Mouse (Mus musculus) hindbrain, embryonic 15.5 days (tissue): ENCODE data around the gene Klhl33. TPM values are rescaled to one million over a fixed set of nuclear protein-coding genes. Genes with fewer than 3 reads are reported as not detected.
A peak's percentile ranks its signal among the peaks of the same experiment; 100 is the strongest.
"Not testable (repeated sequence)": the region's sequence is repeated elsewhere in the genome, so short reads cannot be mapped to it uniquely, and the experiment has no call there.

Experiments used
- ATAC-seq: fragments of 200-750 bp; cut with Nextera tagmentation; 2 replicates; pipeline ENCODE4 v1.8.0; 2017; ENCODE audit warnings: low read depth, moderate number of reproducible peaks, moderate TSS enrichment; ENCODE audit not compliant: low FRiP score
- H3K27ac ChIP-seq: fragments of 300-500 bp; sonication (generic); replicated peaks from 2 replicates; pipeline ENCODE4 v1.5.1; 2015; ENCODE audit warnings: mild to moderate bottlenecking, inconsistent platforms
- H3K27me3 ChIP-seq: fragments of 300-500 bp; sonication (generic); 2 replicates; pipeline ENCODE4 v1.6.1; 2015; ENCODE audit warnings: control low read depth, inconsistent platforms
- H3K36me3 ChIP-seq: fragments of 300-500 bp; sonication (generic); 2 replicates; pipeline ENCODE4 v1.6.1; 2015; ENCODE audit warnings: control low read depth, inconsistent platforms
- H3K4me1 ChIP-seq: fragments of 300-500 bp; sonication (generic); replicated peaks from 2 replicates; pipeline ENCODE4 v1.6.1; 2015; ENCODE audit warnings: control low read depth, inconsistent platforms
- H3K4me2 ChIP-seq: fragments of 300-500 bp; sonication (generic); 2 replicates; pipeline ENCODE4 v1.6.1; 2015; ENCODE audit warnings: moderate library complexity, mild to moderate bottlenecking, inconsistent platforms
- H3K4me3 ChIP-seq: fragments of 300-500 bp; sonication (generic); 2 replicates; pipeline ENCODE4 v1.5.1; 2015; ENCODE audit warnings: mild to moderate bottlenecking, inconsistent platforms
- H3K9ac ChIP-seq: fragments of 300-500 bp; sonication (generic); 2 replicates; pipeline ENCODE4 v1.6.1; 2015; ENCODE audit warnings: inconsistent platforms
- H3K9me3 ChIP-seq: fragments of 300-500 bp; sonication (generic); 2 replicates; pipeline ENCODE4 v1.6.1; 2016; ENCODE audit warnings: control low read depth, inconsistent platforms
- WGBS: fragments of 180-500 bp; shearing (Covaris S2); methylation state at CpG from one replicate; pipeline ENCODE4 v1.1.7; 2015; 5-methylcytosine and 5-hydroxymethylcytosine counted together
- polyA plus RNA-seq: library from polyadenylated mRNA; unstranded; fragments of >200 nt; fragmentation: Nextera tagmentation; extraction: Ambion mirVana; gene quantifications from 2 replicates; pipeline ENCODE4 v1.2.1, GENCODE M21; 2015

Klhl33 gene
- polyA plus RNA-seq, 1 experiment from 2014 or later = 3.3 TPM

DNA sequence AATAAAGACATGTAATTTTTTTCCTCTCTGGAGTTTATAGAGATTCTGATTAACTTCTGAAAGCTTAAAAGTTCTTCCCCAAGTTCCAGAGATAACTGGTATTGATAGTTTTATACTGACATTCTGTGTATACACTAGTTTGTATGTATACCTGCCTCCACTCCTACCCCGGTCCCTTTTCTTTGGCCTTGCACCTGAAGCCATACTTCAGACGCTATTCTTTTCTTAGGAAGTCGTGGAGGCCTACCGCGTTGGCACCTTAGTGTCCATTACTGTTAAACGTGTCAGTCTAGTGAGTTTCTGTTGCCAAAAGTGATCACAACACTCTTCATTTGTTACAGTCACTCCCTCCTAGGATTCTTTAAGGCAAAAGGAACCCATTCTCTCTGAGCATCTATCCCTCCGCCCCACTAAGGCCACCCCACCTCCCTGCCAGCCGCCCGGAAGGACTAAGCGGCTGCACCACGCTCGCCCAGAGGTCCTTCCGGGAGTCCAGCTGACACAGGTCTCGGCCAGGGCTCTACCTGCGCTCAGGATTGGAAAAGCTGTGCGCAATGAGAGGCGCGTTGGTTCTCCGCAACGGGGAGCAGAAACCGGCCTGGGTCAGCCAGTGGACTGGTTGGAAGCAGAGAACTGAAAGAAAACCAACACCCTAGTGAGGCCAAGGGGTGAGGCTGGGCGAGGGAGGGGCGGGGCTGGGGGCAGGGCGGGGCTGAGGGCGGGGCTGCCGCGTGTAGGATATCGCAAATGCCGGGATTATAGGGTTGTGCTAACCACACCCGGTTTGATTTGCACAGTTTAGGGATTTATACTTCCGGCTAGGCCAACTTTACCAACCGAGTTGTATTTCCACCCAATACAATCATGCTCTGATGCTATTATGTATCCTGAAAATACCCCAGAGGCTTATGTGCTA is 27.2 kb downstream of the Klhl33 start, which contains the start of gene Tep1:
Gene Tep1 (minus strand): TSS at position 672 of the 916 bp plus-strand sequence.
- peak; percentile 95 for ATAC-seq
- H3K27me3 ChIP-seq = no peaks in the 10 kb centered on the region
- H3K9ac ChIP-seq = peak within 1 kb of the TSS; percentile 52
- 7% methylated on average over 32 of the region's 32 CpGs for WGBS
- H3K4me1 ChIP-seq = 0 out of 2 replicates have a peak, but pooled peaks cover 5% of the 10 kb centered on the region
- peak within 1 kb of the TSS; percentile 77 for H3K27ac ChIP-seq
- peak within 1 kb of the TSS; percentile 54 for H3K4me3 ChIP-seq
- H3K4me2 ChIP-seq = peak within 1 kb of the TSS; percentile 69
- H3K36me3 ChIP-seq = no peaks in the 10 kb centered on the region
- H3K9me3 ChIP-seq = no peaks in the 10 kb centered on the region

DNA sequence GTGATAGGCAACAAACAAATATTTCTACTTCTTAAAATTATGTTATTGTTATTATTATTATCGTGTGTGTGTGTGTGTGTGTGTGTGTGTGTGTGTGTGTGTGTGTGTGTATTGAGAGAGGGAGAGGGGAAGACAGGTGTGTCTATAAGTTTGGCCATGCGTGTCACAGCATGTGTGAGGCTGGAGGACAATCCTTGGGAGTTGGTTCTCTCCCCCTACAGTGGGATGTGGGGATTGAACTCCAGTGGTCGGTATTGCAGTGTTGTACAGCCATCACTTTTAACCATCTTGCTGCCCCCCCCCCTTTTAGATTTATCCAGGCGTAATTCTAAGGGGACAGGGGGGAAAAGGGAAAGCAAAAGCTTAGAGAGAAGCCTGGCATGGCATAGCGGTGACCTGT is 28.7 kb downstream of the Klhl33 start:
- 94% methylated on average over 5 of the region's 5 CpGs for WGBS
- no peaks in the 10 kb centered on the region for H3K9me3 ChIP-seq

DNA sequence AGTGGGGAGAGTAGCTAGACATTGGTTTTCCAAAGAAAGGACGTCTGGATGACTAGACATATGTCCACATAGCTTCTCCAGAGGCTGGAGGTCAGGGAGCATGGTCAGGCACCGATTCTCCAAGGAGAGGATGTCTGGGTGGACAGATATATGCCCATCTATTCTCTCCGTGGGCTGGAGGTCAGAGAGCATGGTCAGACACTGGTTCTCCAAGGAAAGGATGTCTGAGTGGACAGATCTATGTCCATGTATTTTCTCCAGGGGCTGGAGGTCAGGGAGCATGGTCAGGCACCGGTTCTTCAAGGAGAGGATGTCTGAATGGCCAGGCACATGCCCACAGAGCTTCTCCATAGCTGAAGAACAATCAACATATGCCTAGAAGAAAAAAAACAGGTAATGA is 29.1 kb downstream of the Klhl33 start:
- Histone ChIP-seq H3K4me2 (no peak overlapping the region), H3K27ac (no peak overlapping the region), H3K9me3 (no peaks in the 10 kb centered on the region), H3K4me1 (0 out of 2 replicates have a peak, but pooled peaks cover 5% of the 10 kb centered on the region), H3K9ac (no peak overlapping the region), H3K4me3 (no peak overlapping the region), H3K27me3 (no peaks in the 10 kb centered on the region), H3K36me3 (no peaks in the 10 kb centered on the region)
- WGBS = 83% methylated on average over 4 of the region's 4 CpGs
- no peak for ATAC-seq

More for the DNA sequence above, 28.7 kb downstream of the Klhl33 start:
- Histone ChIP-seq H3K27me3 (no peaks in the 10 kb centered on the region), H3K4me1 (0 out of 2 replicates have a peak, but pooled peaks cover 5% of the 10 kb centered on the region), H3K9ac (no peak overlapping the region), H3K36me3 (no peaks in the 10 kb centered on the region), H3K4me2 (no peak overlapping the region), H3K4me3 (no peak overlapping the region), H3K27ac (no peak overlapping the region)
- no peak for ATAC-seq

DNA sequence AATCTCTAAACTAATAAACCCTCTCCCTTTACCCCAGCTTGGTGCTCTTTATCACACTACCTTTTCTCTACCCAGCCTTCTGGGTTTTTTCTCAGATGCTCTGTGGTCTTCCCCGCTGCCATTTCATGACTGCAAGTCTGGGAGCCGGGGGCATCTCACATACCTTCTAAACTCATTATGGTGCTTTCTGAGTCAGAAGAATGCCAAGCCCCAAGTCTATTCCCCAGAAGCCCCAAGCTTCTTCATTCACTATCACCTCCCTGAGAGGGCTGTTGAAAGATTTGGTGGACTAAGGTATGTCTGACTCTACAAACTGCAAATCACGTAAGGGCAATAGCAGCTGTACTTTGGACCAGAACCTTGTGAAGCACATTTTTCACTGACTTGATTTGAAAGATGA is 30.3 kb downstream of the Klhl33 start:
- Histone ChIP-seq H3K9ac (no peak overlapping the region), H3K4me2 (no peak overlapping the region), H3K4me1 (0 out of 2 replicates have a peak, but pooled peaks cover 5% of the 10 kb centered on the region), H3K9me3 (no peaks in the 10 kb centered on the region), H3K4me3 (no peak overlapping the region), H3K36me3 (no peaks in the 10 kb centered on the region), H3K27ac (no peak overlapping the region), H3K27me3 (no peaks in the 10 kb centered on the region)
- no peak for ATAC-seq
- 94% methylated on average over 3 of the region's 3 CpGs for WGBS

DNA sequence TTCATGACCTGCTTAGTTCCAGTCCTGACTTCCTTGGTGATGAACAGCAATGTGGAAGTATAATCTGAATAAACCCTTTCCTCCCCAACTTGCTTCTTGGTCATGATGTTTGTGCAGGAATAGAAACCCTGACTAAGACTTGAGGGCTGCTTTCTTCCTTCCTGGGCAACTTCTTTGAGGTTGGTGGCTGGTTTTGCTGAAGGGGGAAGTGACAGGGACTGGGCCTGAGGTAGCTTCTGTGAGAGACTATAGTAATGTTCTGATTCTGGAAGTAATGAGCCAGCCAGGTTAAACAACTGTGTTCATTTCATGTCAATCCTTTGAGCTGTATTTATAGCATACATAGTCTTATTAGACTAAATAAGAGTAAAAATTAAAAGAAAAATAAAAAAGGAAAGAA is 32.3 kb downstream of the Klhl33 start:
- H3K9ac ChIP-seq, H3K27me3 ChIP-seq, H3K36me3 ChIP-seq, H3K4me2 ChIP-seq, H3K4me3 ChIP-seq, H3K9me3 ChIP-seq, ATAC-seq, H3K4me1 ChIP-seq, H3K27ac ChIP-seq: not testable (repeated sequence)

DNA sequence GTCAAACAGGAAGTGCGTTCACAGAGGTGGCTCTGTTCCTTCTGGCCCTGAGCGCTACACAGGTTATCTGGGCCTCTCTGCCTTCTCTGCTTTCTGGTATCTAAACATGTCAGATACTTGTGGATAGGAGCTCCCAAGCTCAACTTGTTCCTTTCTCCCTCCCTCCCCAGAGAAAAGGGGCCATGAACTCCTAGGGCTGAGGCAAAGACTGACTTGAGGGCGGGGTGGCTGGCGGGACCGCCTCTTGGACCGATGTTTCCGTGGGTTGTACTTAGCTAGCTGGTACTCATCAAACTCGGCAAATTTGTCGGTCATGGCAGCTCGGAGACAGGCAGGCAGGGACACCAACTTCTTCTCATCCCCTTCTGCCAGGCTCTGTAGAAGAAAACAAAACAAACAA is 34.7 kb downstream of the Klhl33 start:
- no peak overlapping the region for H3K4me3 ChIP-seq
- WGBS = 94% methylated on average over 10 of the region's 10 CpGs
- no peaks in the 10 kb centered on the region for H3K27me3 ChIP-seq
- H3K4me1 ChIP-seq = no peaks in the 10 kb centered on the region
- H3K27ac ChIP-seq = no peak overlapping the region
- no peaks in the 10 kb centered on the region for H3K9me3 ChIP-seq
- ATAC-seq = no peak
- H3K4me2 ChIP-seq = no peak overlapping the region
- no peaks in the 10 kb centered on the region for H3K36me3 ChIP-seq
- H3K9ac ChIP-seq = no peak overlapping the region

DNA sequence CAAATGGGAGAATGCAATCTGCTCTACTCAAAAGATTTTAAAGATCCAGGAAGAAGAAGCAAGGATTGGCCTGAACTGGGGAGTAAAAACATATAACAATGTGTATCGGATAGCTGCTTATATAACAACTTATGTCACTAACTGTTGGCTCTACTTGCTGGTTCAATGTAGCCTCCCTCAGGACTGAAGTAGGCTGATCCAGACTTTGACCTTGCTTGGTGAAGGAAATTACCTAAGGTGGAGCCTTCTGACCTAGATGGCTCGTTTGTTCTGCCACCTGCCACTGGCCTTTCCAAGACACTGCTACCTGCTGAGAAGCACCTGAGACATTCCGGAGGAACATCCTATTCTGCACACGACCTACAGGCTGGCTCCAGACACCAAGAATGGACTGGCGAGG is 41.5 kb downstream of the Klhl33 start:
- Histone ChIP-seq H3K4me1 (no peaks in the 10 kb centered on the region), H3K27me3 (no peaks in the 10 kb centered on the region), H3K27ac (no peak overlapping the region), H3K9me3 (no peaks in the 10 kb centered on the region), H3K4me2 (no peak overlapping the region), H3K4me3 (no peak overlapping the region), H3K9ac (no peak overlapping the region), H3K36me3 (no peaks in the 10 kb centered on the region)
- no peak for ATAC-seq
- WGBS = 88% methylated on average over 5 of the region's 5 CpGs

Other genes starting within 250 kb of the Klhl33 start
- not detected in 2 replicates for gene Olfr747, start 204.3 kb downstream of the Klhl33 start, polyA plus RNA-seq
- not detected in 2 replicates for gene Olfr748, start 190.1 kb downstream of the Klhl33 start, polyA plus RNA-seq
- not detected in 2 replicates for gene Olfr749, start 152.4 kb downstream of the Klhl33 start, polyA plus RNA-seq
- 121 and 127 TPM in 2 replicates for gene Ttc5, start 112.0 kb downstream of the Klhl33 start, polyA plus RNA-seq
- gene Ccnb1ip1, start 89.8 kb downstream of the Klhl33 start, polyA plus RNA-seq = not detected in 2 replicates
- gene Parp2, start 89.7 kb downstream of the Klhl33 start, polyA plus RNA-seq = 44.3 and 45.4 TPM in 2 replicates
- gene Tep1, start 26.9 kb downstream of the Klhl33 start, polyA plus RNA-seq = 2.0 and 2.9 TPM in 2 replicates
- 110 and 111 TPM in 2 replicates for gene Osgep, start 27.4 kb upstream of the Klhl33 start, polyA plus RNA-seq
- gene Apex1, start 27.5 kb upstream of the Klhl33 start, polyA plus RNA-seq = 172 and 178 TPM in 2 replicates
- 92.4 and 107 TPM in 2 replicates for gene Pip4p1, start 33.3 kb upstream of the Klhl33 start, polyA plus RNA-seq
- 22.1 and 25.5 TPM in 2 replicates for gene Pnp, start 33.6 kb upstream of the Klhl33 start, polyA plus RNA-seq
- not detected in 2 replicates for gene Gm49342, start 47.0 kb upstream of the Klhl33 start, polyA plus RNA-seq
- gene Pnp2, start 58.5 kb upstream of the Klhl33 start, polyA plus RNA-seq = 0.79 and 0.82 TPM in 2 replicates
- gene Rnase10, start 110.2 kb upstream of the Klhl33 start, polyA plus RNA-seq = not detected in 2 replicates
- not detected in 2 replicates for gene Rnase9, start 144.4 kb upstream of the Klhl33 start, polyA plus RNA-seq
- gene Rnase11, start 152.7 kb upstream of the Klhl33 start, polyA plus RNA-seq = not detected in 2 replicates
- not detected in 2 replicates for gene Rnase12, start 160.2 kb upstream of the Klhl33 start, polyA plus RNA-seq
- 0.05 and 0.08 TPM in 2 replicates for gene Olfr750, start 176.9 kb upstream of the Klhl33 start, polyA plus RNA-seq
- 16.4 and 17.6 TPM in 2 replicates for gene Rnase4, start 193.6 kb upstream of the Klhl33 start, polyA plus RNA-seq
- gene Ang, start 193.6 kb upstream of the Klhl33 start, polyA plus RNA-seq = 5.0 TPM in 2 replicates
- gene Eddm3b, start 216.9 kb upstream of the Klhl33 start, polyA plus RNA-seq = not detected in 2 replicates
- 0.84 and 1.4 TPM in 2 replicates for gene Rnase6, start 226.4 kb upstream of the Klhl33 start, polyA plus RNA-seq
- gene Rnase1, start 249.3 kb upstream of the Klhl33 start, polyA plus RNA-seq = 0.54 and 0.96 TPM in 2 replicates